Mouse (Mus musculus): ENCODE results near the gene Mcrs1. TPM values are rescaled to one million over a fixed set of nuclear protein-coding genes. Genes with fewer than 3 reads are reported as not detected.

Gene Mcrs1
- polyA plus RNA-seq, 1 experiment from 2014 or later: 125 TPM

DNA sequence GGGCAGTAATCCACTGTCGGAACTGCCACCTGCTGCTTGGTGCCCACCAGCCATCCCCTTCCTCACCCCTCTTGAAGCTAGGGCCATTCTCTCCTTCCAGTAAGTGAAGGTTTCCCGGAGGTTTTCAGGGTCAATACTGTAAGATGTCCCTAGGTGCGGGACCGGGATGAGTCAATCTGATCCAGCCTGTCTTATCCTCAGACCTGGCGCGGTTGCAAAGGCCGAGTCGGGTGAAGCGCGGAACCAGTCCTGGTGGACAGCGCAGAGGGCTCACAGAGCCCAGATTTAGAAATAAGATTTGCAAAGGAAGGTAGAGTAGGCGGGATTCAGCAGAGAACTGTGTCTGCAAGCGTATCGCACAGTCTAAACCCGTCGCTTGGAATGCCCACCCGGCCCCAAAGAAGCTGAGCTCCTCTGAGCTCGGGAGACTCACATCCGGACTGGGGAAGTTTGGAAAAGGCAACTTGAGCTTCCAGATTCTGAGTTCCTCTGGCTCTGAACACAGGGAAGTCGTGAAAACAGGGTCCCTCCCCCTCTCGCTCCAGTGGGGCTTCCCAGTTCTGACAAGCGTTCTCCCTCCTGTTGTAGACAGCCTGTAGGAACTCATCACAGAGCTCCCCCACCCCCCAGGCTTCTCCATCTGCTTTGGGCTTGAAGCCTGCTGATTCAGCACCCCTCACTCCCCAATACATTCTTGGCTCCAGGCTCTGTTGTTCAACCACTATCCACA is 26.5 kb downstream of the Mcrs1 start:
- Histone ChIP-seq H3K4me3 (replicated peaks) (peak overlapping the region; percentile 50), H3K27me3 (peaks cover 88% of the 10 kb centered on the region), H3K36me3 (no peaks in the 10 kb centered on the region), H3K9ac (no peak overlapping the region), H3K27ac (replicated peaks) (peak overlapping the region; percentile 22; the same call in 1 of the 2 replicates), H3K9me3 (replicated peaks) (no peaks in the 10 kb centered on the region), H3K4me1 (peaks cover 48% of the 10 kb centered on the region), H3K4me2 (replicated peaks) (peak overlapping the region; percentile 95)
- under 1% methylated on average over 22 of the region's 22 CpGs for WGBS
- no peak for ATAC-seq (ENCODE audit: insufficient number of reproducible peaks, low FRiP score, low TSS enrichment, low read depth)

DNA sequence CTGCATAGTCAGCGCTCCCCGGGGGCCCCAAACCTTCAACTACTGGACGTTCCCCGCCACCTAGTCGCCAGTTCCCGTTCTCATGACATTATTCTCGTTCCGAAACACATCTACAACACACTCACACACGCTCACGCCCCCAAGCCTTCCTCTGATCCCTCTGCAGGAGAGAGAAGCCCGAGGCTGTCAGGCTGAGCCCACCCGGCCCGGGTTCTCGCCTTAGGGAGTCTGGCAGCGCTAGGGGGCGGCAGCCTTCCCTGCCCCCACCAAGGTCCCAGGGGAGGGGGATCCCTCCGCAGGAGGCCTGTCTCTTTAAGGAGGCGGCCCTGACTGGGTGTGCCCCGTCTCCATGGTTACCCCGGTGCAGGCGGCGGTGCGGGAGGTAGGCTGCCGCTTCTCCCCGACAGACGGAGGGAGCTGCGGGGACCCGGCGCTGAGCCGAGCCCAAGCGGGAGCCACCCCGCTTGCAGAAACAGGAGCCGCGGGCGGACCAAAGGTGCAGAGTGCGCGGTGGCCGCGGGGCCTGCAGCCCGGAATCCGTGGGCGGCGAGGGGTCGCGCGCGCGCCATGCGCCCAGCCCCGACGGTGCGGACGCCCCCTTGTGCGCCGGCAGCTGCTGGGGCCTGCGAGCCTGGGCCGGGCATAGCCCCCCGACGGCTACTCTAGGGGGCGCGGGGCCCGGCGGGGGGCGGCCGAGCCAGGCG is 27.4 kb downstream of the Mcrs1 start, which contains the start of gene Kcnh3:
TSS of gene Kcnh3 (plus strand) at position 654 of the 704 bp plus-strand sequence.
- peak within 1 kb of the TSS; percentile 22; the same call in 1 of the 2 replicates for H3K27ac ChIP-seq (replicated peaks)
- H3K36me3 ChIP-seq: no peaks in the 10 kb centered on the region
- ATAC-seq (ENCODE audit: insufficient number of reproducible peaks, low FRiP score, low TSS enrichment, low read depth): no peak
- H3K27me3 ChIP-seq: peaks cover 83% of the 10 kb centered on the region
- peak within 1 kb of the TSS; percentile 26 for H3K9ac ChIP-seq
- WGBS: under 1% methylated on average over 63 of the region's 66 CpGs
- H3K4me3 ChIP-seq (replicated peaks): peak within 1 kb of the TSS; percentile 50
- H3K4me1 ChIP-seq: peaks cover 48% of the 10 kb centered on the region
- H3K9me3 ChIP-seq (replicated peaks): no peaks in the 10 kb centered on the region
- peak within 1 kb of the TSS; percentile 95 for H3K4me2 ChIP-seq (replicated peaks)

DNA sequence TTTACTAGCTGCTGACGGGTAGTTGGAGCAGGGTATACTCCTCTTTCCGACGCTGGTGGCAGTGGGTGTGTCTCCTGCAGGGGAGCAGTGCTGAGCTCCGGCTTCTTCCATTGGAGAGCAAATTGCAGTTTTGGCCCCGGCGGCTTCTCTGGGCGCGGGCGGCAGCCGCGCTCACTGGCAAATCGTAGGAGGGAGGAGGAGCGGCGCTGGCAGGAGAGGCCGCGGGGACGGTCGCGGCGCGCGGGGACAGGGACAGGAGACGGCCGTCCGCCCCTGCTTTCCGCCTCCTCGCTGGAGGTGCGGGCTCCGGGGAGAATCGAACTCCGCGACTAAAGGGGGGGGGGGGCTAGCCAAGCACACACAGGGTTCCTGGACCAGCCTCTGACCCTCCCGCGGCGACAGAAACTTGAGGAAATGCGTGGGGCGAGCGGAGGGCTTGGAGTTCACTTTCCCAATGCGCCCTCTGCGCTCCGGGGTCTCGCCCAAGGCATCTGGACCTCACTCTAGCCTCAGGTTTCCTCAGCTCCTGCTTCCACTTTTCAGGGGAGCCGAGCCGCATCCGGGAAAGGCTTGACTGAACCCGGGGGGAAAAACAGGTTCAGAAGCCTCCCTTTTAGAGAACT is 28.1 kb downstream of the Mcrs1 start:
- ATAC-seq (ENCODE audit: insufficient number of reproducible peaks, low FRiP score, low TSS enrichment, low read depth): no peak; the same call in 1 of the 2 replicates
- Histone ChIP-seq H3K4me3 (replicated peaks) (peak overlapping the region; percentile 50), H3K27me3 (peaks cover 77% of the 10 kb centered on the region), H3K4me1 (peaks cover 48% of the 10 kb centered on the region), H3K36me3 (no peaks in the 10 kb centered on the region), H3K27ac (replicated peaks) (no peak overlapping the region), H3K4me2 (replicated peaks) (peak overlapping the region; percentile 95), H3K9me3 (replicated peaks) (no peaks in the 10 kb centered on the region), H3K9ac (0 out of 2 replicates have a peak overlapping the region, but pooled peaks have one; percentile 12)
- WGBS: under 1% methylated on average over 38 of the region's 46 CpGs

DNA sequence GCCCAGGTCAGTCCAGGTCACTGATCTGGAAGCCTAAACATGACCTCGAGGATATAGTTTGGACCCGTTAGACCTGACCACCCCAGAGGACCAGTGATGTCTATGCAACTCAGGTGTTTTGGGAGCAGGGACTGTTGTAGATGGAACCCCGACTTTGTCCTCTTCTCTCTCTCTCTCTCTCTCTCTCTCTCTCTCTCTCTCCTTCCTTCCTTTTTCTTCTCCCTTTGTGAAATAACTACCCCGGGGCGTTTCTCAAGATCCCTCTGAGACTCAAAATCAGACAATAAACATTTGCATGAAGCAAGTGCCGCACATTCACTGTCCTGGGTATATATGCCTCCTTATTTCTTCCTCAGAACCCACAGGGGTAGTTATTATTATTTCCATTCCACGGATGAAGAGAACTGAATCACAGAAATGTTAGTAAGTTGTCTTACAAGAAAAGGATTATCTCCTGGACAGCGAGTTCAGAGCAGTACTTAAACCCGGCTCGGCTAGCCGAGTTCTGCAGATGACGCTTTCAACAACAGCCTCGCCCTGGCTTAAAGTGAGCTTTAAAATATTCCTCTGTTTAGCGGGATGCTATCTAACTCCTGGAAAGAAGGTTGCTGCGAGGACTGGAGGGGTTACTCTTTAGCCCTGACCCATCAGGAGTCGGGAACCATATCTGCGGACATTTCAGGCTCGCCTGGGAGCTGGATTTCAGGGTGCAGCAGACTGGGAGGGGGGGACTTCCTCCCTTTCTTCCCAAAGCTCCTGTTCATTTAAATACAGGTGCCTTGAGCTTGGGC is 28.8 kb downstream of the Mcrs1 start:
- peak overlapping the region; percentile 95 for H3K4me2 ChIP-seq (replicated peaks)
- 0 out of 2 replicates have a peak overlapping the region, but pooled peaks have one; percentile 12 for H3K9ac ChIP-seq
- H3K9me3 ChIP-seq (replicated peaks): no peaks in the 10 kb centered on the region
- WGBS: 3% methylated on average over 18 of the region's 18 CpGs
- no peak for ATAC-seq (ENCODE audit: insufficient number of reproducible peaks, low FRiP score, low TSS enrichment, low read depth)
- no peak overlapping the region for H3K27ac ChIP-seq (replicated peaks)
- peak overlapping the region; percentile 50 for H3K4me3 ChIP-seq (replicated peaks)
- H3K36me3 ChIP-seq: no peaks in the 10 kb centered on the region
- H3K4me1 ChIP-seq: peaks cover 48% of the 10 kb centered on the region
- peaks cover 70% of the 10 kb centered on the region for H3K27me3 ChIP-seq

DNA sequence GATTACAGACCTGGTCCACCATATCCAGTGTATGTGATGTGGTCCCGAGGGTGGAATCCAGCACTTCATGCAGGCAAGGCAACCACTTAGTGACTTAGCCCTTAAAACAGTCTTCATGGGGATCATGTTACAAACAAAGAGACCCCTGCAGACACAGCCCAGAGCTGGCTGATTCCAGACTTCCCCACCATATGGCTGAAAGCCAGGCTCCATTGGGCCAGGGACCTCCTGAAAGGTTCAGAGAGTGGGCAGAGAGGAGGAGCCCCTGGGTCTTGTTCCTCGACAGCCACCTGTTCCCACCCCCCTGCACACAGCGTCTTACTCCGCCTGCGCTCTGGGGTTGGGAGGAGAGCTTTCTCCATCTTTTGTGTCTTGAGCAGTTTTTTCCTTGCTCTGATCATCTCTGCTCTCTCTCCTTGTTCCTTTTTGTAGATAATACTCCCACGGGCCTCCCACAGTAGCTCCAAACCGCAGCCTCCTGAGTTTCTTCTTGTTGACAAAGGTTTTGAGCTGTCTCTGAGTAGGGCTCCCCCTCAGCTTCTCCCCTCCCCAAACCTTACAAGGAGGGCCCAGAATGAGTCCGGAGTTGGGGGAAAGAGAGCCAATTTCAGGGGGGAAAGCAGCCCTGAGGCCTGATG is 30.3 kb downstream of the Mcrs1 start:
- no peak for ATAC-seq (ENCODE audit: insufficient number of reproducible peaks, low FRiP score, low TSS enrichment, low read depth)
- WGBS: 9% methylated on average over 8 of the region's 8 CpGs
- Histone ChIP-seq H3K9ac (no peak overlapping the region), H3K27me3 (peaks cover 55% of the 10 kb centered on the region), H3K36me3 (no peaks in the 10 kb centered on the region), H3K4me1 (peaks cover 48% of the 10 kb centered on the region), H3K4me3 (replicated peaks) (no peak overlapping the region), H3K9me3 (replicated peaks) (no peaks in the 10 kb centered on the region), H3K4me2 (replicated peaks) (no peak overlapping the region), H3K27ac (replicated peaks) (no peak overlapping the region)

DNA sequence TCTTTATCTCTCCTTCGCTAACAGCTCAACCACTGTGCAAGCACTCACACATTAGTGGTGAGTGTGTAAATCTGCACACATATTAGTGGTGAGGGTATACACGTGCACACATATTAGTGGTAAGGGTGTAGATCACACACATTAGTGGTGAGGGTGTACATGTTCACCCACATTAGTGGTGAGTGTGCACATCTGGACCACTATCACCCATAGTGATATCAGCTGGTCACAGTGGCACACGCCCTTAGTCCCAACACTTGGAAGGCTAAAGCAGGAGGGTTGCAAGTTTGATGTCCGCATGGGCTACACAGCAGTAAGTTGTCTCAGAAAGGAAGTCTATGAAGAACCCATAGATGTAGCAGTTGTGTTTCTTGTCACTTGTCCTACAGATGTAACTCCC is 34.1 kb downstream of the Mcrs1 start:
- no peak for ATAC-seq (ENCODE audit: insufficient number of reproducible peaks, low FRiP score, low TSS enrichment, low read depth)
- H3K4me2 ChIP-seq (replicated peaks): no peak overlapping the region
- H3K9ac ChIP-seq: no peak overlapping the region
- H3K36me3 ChIP-seq: peaks cover 18% of the 10 kb centered on the region; the same call in 1 of the 2 replicates
- no peaks in the 10 kb centered on the region for H3K9me3 ChIP-seq (replicated peaks)
- WGBS: 86% methylated on average over 4 of the region's 4 CpGs
- H3K27ac ChIP-seq (replicated peaks): no peak overlapping the region
- peaks cover 18% of the 10 kb centered on the region for H3K27me3 ChIP-seq
- peaks cover 12% of the 10 kb centered on the region; the same call in 1 of the 2 replicates for H3K4me1 ChIP-seq
- no peak overlapping the region for H3K4me3 ChIP-seq (replicated peaks)

DNA sequence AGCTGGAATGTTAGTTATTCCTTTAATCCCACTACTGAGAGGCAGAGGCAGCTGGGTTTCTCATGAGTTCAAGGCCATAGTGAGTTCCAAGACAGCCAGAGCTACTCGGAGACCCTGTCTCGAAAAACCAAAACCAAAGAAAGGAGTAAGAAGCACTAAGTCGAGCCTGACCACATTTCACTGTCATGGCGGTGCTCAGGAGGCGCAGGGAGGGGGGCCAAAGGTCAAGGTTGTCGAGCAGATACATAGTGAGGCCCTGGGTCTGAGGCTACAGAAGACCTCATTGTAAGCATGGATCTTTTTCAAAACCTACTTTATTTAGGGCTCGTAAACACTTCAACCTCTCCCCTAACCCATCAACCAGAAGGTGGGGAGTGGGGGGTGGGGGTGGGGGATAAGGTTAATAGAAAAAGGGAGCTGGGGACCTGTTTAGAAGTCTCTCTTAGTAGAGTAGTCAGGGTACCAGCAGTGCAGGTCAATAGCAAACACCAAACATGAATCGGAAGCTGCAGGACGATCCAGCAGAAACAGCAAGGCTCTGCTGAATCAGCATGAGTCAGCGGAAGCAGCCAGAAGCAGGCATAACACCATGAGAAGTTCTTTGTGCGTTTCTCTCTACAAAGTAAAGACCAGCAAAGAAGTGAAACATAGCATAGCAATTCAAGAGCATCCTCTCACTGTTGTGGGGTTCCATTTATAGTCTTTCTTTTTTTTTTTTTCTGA is 35.9 kb downstream of the Mcrs1 start:
- Histone ChIP-seq H3K4me2 (replicated peaks) (no peak overlapping the region), H3K4me3 (replicated peaks) (no peak overlapping the region), H3K9ac (no peak overlapping the region), H3K4me1 (no peaks in the 10 kb centered on the region), H3K27me3 (peaks cover under 1% of the 10 kb centered on the region; the same call in 1 of the 2 replicates), H3K36me3 (peaks cover 34% of the 10 kb centered on the region), H3K27ac (replicated peaks) (no peak overlapping the region), H3K9me3 (replicated peaks) (no peaks in the 10 kb centered on the region)
- WGBS: 89% methylated on average over 11 of the region's 11 CpGs
- no peak for ATAC-seq (ENCODE audit: insufficient number of reproducible peaks, low FRiP score, low TSS enrichment, low read depth)

DNA sequence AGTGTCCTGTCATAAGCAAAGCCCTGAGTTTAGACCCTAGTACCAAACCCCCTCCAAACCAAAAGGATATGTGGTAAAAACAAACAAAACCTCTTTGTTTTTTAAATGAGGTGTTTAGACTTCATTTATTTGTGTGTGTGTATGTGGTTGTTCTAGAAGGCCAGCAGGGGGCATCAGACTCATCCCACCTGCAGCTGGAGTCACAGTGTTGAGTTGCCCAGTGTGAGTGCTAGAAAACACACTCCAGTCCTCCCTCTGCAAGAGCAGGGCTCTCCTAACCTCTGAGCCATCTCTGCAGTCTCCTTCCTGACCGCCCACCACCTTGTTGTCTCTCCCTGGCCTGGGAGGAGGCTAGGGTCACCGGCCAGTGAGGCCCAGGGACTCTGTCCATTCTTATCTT is 36.8 kb downstream of the Mcrs1 start:
- WGBS: 85% methylated on average over 2 of the region's 2 CpGs
- no peaks in the 10 kb centered on the region for H3K27me3 ChIP-seq

DNA sequence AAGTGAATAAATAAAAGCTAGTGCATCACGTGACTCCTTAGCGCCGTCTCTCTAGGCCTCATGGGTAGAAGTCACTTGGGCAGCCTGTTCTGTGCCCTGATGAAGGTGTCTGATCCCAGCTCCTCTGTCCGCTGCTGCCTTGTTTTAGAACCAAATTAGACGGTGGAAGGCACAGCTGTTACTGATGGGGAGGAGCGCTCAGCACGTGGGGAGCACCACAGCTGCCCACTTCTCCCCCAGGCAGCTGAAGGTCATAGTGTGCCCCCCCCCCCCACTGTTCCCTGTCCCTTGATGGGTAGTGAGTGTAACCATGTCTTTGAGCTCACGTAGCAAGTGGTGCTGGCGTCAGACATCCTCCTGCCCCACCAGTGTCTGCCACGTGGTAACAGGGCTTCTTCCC is 38.6 kb downstream of the Mcrs1 start:
- H3K4me2 ChIP-seq (replicated peaks): no peak overlapping the region
- 85% methylated on average over 10 of the region's 10 CpGs for WGBS
- H3K27me3 ChIP-seq: no peaks in the 10 kb centered on the region
- ATAC-seq (ENCODE audit: insufficient number of reproducible peaks, low FRiP score, low TSS enrichment, low read depth): no peak
- H3K36me3 ChIP-seq: peaks cover 54% of the 10 kb centered on the region
- H3K9me3 ChIP-seq (replicated peaks): no peaks in the 10 kb centered on the region
- no peak overlapping the region for H3K9ac ChIP-seq
- no peak overlapping the region for H3K27ac ChIP-seq (replicated peaks)
- no peak overlapping the region for H3K4me3 ChIP-seq (replicated peaks)
- H3K4me1 ChIP-seq: no peaks in the 10 kb centered on the region

More for the DNA sequence above, 36.8 kb downstream of the Mcrs1 start:
- H3K27ac ChIP-seq (replicated peaks): no peak overlapping the region
- H3K4me2 ChIP-seq (replicated peaks): no peak overlapping the region
- H3K36me3 ChIP-seq: peaks cover 40% of the 10 kb centered on the region
- H3K9ac ChIP-seq: no peak overlapping the region
- H3K4me1 ChIP-seq: no peaks in the 10 kb centered on the region
- no peak overlapping the region for H3K4me3 ChIP-seq (replicated peaks)
- H3K9me3 ChIP-seq (replicated peaks): no peaks in the 10 kb centered on the region
- ATAC-seq (ENCODE audit: insufficient number of reproducible peaks, low FRiP score, low TSS enrichment, low read depth): no peak

DNA sequence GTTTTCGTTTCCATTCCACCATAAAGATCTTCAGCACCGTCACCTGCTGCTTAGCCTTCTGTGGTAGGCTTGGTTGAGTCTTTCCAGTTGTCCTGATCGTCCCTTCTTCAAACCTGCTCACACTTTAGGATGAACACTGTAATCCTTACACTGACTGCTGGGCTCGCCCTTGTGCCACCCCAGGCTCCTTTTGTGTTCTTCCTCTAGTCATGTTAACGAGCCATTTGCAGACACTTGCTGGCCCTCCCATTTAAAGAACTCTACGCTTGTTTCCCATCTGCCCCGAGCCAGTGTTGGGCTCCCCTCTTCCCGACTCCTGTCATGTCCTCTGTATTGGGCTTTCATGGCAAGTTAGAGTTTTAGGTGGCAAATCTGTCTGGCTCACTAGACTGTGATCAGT is 45.8 kb downstream of the Mcrs1 start:
- 79% methylated on average over 8 of the region's 8 CpGs for whole genome bisulfite sequencing
- H3K4me1 ChIP-seq: no peaks in the 10 kb centered on the region
- H3K27ac ChIP-seq (replicated peaks): no peak overlapping the region
- H3K36me3 ChIP-seq: peaks cover 46% of the 10 kb centered on the region
- ATAC-seq (ENCODE audit: insufficient number of reproducible peaks, low FRiP score, low TSS enrichment, low read depth): no peak
- no peaks in the 10 kb centered on the region for H3K9me3 ChIP-seq (replicated peaks)
- no peak overlapping the region for H3K4me3 ChIP-seq (replicated peaks)
- H3K4me2 ChIP-seq (replicated peaks): no peak overlapping the region
- H3K9ac ChIP-seq: no peak overlapping the region
- H3K27me3 ChIP-seq: no peaks in the 10 kb centered on the region

Measured in embryonic facial prominence, embryonic 15.5 days (tissue).